Mouse (Mus musculus) adrenal gland, adult 2 months (tissue): ENCODE measurements around the gene Tubb2b. TPM values are rescaled to one million over a fixed set of nuclear protein-coding genes. Genes with fewer than 3 reads are reported as not detected.

ENCODE experiments used
- DNase-seq: peaks from one replicate; pipeline ENCODE4 v3.0.0; 2021
- polyA plus RNA-seq: library from polyadenylated mRNA; depleted of rRNA; stranded (reverse); fragments of >200 nt; gene quantifications from 2 replicates; pipeline ENCODE4 v1.2.3, GENCODE M21; 2012
- total RNA-seq, 2 experiments: library from RNA; stranded (reverse); gene quantifications; 2 replicates each; pipeline ENCODE4 v1.2.3; 2021

Tubb2b gene
- total and polyA plus RNA-seq, 3 experiments, result 1.1 to 1.7 (median 1.6) TPM

- DNase-seq, result no peak
Observed at GRCm38 (mm10) chr13:34136605-34137004, 6.3 kb upstream of the Tubb2b start.

DNA sequence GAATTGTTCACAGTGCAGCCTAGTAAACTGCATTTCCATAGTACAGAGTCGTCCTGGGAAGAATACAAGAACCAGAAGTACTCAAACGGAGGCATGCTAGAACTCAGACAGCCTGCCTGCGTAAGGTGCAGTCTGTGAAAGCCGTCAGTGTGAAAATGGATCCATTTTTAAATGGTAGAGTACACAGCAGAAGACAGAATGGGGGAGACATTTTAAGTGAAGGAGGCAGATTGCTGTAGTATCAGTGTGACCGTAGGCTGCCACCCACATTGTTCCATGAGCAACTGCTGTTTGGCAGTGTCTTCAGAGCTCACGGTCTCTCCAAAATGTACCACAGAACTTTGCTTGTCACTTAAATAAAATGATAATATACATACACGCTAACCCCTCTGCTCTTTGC, 4.0 kb upstream of the Tubb2b start:
- no peak for DNase-seq

- no peak for DNase-seq
Observed at GRCm38 (mm10) chr13:34133326-34134071, 3.2 kb upstream of the Tubb2b start.

DNA sequence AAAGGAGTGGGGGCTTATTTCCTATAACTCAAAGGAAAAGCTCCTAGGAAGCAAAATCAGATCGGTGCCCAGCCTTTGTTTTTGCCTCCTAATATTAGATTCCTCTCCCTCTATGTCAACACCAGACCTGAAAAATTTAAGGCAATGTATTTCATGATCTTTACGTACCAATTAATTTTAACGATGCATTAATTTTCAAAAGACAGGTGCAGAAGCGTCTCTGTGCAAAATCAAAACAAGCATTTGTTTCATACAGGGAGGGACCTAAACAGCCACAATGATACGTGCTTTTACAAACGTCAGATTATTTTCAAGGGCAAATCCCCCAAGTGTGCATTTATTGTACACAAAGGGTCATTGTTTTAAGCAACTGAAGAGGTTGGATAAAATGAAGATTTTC, 2.6 kb upstream of the Tubb2b start:
- no peak for DNase-seq

DNA sequence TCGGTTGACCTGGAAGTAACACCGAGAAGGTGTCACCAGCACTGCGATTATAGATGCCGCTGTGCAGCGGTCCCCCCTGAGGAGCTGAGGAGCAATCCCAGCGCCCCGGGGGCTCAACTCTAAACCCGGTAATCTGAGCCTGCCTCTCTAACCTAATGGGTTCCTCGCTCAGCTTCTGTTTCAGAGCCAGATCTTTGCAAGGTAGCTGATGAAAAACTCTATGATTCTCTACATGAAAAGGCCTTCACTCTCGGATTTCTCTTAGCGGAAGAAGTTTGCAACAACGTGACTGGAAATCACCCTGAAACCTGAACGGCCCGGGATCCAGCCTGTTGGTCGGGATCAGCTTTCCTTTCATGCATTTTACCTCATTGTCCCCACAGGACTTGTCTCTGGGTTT, 2.0 kb upstream of the Tubb2b start:
- DNase-seq, result no peak

GRCm38 (mm10) chr13:34131708-34132060, 1.4 kb upstream of the Tubb2b start:
- DNase-seq, result no peak

DNA sequence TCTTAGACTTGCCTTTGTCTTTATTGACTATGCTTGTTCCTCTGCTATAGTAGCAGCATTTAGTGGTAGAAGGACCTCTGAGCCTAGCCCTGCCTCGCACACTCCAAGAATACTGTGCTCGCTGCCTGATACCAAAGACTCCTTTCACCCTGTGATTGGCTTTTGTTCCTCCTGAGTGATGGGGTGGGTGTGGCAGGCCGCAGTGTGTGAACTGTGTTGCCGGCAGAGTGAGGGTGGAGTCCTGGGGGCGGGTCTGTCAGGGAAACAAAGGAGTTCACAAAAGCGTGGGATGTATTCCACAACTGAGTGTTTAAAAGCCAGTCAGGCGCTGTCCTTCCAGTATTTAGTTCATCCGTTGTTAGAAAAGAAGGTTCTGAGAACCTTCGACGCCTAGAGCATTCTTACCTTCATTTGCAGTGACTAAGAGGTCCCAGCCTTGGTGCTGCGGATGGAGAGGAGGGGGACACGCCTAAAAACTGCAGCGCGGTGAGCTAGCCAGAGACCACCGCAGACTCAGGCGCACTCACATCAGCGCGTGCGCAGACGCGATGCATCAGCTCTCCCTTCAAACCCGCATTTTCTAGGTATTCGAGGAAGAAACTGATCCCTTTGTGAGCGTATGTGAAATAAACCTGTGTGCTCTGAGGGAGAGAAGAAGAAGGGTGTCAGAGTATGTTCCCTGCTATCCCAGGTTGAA, 893 bp upstream of the Tubb2b start:
- peak; percentile 26 for DNase-seq

DNA sequence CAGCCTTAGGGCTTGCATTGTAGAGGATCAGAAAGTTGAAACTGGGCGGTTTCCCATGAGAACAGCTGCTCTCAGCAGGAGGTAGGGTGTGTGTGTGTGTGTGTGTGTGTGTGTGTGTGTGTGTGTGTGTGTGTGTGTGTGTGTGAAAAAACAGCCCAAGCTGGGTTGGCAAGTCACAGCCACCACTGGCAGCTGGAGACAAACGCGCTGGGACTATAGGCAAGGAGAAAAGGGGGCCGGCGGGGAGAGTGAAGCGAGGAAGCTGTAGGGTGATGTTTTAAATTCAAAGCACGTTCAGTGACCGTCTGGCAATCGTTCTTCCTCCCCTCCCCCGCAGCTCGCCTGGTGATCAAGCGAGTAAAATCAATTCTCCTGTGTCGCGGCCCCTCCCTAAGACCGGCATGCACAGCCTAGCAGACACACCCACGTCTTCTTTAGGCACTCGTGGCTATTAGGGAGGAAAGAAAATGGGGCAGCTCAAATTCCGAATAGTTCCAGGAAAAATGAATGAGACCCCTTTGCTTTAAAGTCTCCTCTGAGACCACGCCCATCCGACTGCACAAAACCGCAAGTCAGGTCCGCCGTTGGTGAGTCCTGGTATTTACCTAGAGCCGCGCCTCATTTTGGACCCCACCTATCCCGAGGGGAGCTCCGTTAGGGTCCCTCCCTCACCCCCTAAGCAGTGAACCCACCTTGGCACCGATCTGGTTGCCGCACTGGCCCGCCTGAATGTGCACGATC, 611 bp downstream of the Tubb2b start:
- peak; percentile 10 for DNase-seq

GRCm38 (mm10) chr13:34128276-34129114, 1.8 kb downstream of the Tubb2b start:
- DNase-seq, result no peak

- DNase-seq, result no peak
Observed at GRCm38 (mm10) chr13:34125711-34126110, 4.6 kb downstream of the Tubb2b start.

- DNase-seq, result no peak
Observed at GRCm38 (mm10) chr13:34120536-34120935, 9.7 kb downstream of the Tubb2b start.

- DNase-seq, result no peak
Observed at GRCm38 (mm10) chr13:34119406-34119805, 10.9 kb downstream of the Tubb2b start.

DNA sequence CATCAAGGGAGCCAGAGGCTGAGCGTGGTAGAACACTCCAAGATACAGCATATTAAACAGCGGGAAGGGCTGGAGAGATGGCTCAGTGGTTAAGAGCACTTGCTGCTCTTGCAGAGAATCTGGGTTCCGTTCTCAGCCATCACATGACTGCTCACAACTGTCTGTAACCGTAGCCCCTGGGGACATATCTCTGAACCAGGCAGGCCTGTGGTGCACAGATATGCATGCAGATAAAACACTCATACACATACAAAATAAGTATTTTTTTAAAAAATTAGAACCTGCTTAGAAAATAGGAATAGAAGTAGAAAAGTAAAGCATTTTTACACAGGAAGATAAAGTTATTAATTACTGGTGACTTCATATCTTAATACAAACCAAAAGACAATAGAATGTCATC, 11.4 kb downstream of the Tubb2b start:
- DNase-seq, result no peak

GRCm38 (mm10) chr13:34116508-34116907, 13.8 kb downstream of the Tubb2b start:
- no peak for DNase-seq

DNA sequence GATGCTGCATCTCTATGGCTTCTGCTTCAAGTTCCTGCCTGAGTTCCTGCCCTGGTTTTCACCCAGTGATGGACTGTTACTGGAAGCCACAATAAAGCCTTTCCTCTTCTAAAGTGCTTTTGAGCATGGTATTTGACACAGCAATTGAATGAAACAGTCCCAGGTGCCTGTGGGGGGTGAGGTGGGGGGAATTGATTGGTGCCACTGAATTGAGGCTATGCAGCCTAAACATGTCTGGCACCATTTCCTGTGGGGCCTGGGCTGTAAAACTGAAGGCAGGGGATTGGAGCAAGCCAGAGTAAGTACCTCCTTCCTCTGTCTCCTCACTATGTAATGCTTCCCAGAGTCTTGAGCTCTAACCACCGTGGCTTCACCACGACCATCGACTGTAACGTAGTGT, 15.6 kb downstream of the Tubb2b start:
- DNase-seq, result no peak

DNA sequence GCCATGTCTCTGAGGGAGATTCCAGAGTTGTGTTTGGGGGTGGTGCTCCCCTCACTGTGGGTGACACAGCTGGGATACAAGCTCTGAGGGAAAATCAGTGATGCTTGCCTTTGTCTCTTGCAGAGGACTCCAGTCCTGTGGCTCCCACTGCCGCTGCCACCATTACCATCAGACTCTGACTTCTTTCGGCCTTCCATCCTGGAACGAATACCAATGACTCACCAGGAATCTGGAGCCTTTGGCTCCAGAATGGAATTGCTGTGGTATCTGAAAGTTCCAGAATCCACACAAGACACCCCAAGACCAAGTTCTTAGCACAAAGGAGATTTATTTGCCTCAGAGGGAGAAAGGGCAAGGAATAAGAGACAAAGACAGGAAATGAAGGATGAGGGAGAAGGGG, 17.2 kb downstream of the Tubb2b start:
- DNase-seq, result peak; percentile 14

DNA sequence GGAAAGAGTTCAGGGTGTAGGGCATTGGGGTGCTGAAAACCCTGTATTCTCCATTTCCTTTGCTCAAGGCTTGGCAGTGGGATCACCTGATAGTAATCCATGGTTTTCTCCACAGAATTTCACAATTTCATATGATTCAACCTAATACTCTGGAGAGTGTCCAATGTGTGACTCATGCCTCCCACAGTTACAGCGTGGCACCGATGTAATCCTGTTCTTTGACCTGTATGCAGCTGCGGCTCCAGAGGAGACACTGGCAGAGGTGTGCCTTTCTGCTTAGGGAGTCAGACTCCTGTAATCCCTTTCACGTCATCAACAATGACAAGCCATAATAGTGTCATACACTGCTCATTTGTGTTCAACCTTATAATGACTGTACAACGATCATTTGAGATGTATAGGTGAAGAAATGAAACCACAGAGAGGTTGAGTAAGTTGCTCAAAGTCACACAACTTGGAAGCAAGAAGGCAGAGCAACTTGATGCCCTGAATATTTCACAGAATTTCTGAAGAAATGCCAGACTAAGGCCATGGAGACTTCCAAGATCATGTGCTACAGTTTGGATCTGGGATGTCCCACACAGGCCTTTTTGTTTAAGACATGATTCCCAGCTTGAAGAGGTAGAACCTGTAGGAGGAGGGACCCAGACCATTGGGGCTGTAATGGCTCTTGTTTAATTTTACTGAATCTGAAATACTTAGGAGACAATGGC, 17.7 kb downstream of the Tubb2b start:
- peak; percentile 86 for DNase-seq

DNA sequence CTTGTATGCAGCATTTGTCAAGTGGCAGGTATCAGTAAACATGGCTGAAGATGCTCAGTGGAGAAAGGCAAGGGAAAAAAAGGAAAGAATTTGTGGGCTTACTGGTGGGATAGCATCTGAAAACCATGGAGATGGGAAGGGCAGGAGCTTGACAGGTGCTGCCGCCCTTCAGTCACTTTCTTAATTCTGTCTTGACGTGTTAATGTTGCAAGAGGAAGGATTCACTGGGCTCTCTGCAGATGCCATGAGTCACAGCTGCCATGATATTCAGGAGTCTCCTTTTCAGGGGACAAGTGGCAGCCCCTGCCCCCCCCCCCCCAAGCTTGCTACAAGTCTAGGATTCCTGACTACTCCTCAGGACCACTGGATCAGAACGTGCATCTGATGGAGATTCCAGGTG, 18.4 kb downstream of the Tubb2b start:
- DNase-seq, result no peak

DNA sequence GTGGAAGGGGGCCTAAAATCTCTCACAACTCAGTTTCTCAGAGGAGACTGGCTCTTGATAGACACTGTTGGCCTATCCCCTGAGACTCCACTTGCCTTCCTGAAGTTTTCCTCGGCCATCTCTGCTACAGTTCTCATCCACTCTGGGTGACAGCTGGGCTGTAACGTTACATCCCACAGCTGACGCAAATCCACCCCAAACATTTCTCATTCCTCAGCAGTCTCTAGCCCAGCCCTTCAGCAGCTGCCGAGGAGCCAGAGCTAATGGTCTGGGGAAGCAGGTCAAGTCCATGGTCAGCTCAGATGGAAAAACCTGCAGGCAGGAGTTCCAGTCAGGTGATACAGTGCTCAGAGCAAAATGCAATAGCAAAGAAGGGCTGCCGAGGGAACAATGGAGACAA, 19.2 kb downstream of the Tubb2b start:
- no peak for DNase-seq

- DNase-seq, result peak; percentile 52
Observed at GRCm38 (mm10) chr13:34109677-34110058, 20.6 kb downstream of the Tubb2b start.

DNA sequence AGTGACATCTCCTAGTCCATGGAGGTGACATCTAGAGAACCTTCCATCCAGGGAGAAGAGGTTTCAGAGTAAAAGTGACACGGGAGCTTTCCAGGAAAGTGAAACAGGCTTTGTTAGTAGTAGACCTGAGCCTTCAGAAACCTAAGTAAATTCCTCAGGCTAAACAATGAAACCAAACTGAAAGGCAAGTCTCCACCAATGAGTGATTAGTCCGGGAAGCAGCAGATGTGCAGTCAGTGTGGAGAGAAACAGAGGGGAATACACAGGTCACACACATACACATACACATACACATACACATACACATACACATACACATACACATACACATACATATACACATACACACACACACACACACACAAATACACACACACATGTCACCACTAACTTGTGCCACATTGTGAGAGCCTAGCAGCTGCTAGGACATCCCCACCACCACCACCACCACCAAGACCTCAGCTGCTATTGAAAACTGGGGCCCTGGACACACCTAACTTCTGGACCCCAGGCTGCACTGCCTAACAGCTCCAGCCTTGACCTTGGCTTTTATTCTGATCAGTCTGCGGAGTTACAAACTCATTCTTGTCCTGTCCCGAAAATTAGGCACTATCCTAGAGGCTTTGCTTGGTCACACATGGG, 21.1 kb downstream of the Tubb2b start:
- no peak for DNase-seq
